Mouse (Mus musculus) stomach, postnatal 0 days (tissue): ENCODE data around the gene Topbp1. TPM values are rescaled to one million over a fixed set of nuclear protein-coding genes. Genes with fewer than 3 reads are reported as not detected.

ENCODE experiments used
- ATAC-seq: fragments of 200-750 bp; cut with Nextera tagmentation; 2 replicates; pipeline ENCODE4 v1.8.0; 2017; ENCODE audit not compliant: low FRiP score, low TSS enrichment
- DNase-seq: peaks from one replicate; pipeline ENCODE4 v3.0.0-alpha.2; 2016; ENCODE audit warnings: low spot score
- H3K27ac ChIP-seq: fragments of 300-500 bp; sonication (generic); replicated peaks from 2 replicates; pipeline ENCODE4 v1.5.1; 2014; ENCODE audit warnings: mild to moderate bottlenecking, control low read depth
- H3K27me3 ChIP-seq: fragments of 300-500 bp; sonication (generic); 2 replicates; pipeline ENCODE4 v1.6.1; 2014; ENCODE audit warnings: low read length; ENCODE audit not compliant: control insufficient read depth, insufficient read depth
- H3K36me3 ChIP-seq: fragments of 300-500 bp; sonication (generic); 2 replicates; pipeline ENCODE4 v1.6.1; 2014; ENCODE audit warnings: low read length, mixed read lengths; ENCODE audit not compliant: control insufficient read depth, insufficient read depth
- H3K4me1 ChIP-seq: fragments of 300-500 bp; sonication (generic); replicated peaks from 2 replicates; pipeline ENCODE4 v1.6.1; 2014; ENCODE audit warnings: antibody characterized with exemption; ENCODE audit not compliant: control insufficient read depth, insufficient read depth
- H3K4me2 ChIP-seq: fragments of 300-500 bp; sonication (generic); replicated peaks from 2 replicates; pipeline ENCODE4 v1.6.1; 2014; ENCODE audit warnings: low read depth, mild to moderate bottlenecking, control low read depth, moderate library complexity
- H3K4me3 ChIP-seq: fragments of 300-500 bp; sonication (generic); 2 replicates; pipeline ENCODE4 v1.5.1; 2014; ENCODE audit warnings: low read depth, low read length, control low read depth
- H3K9ac ChIP-seq: fragments of 300-500 bp; sonication (generic); 2 replicates; pipeline ENCODE4 v1.6.1; 2014; ENCODE audit warnings: mild to moderate bottlenecking, low read length, control low read depth, mixed read lengths
- H3K9me3 ChIP-seq: fragments of 300-500 bp; sonication (generic); 2 replicates; pipeline ENCODE4 v1.6.1; 2016; ENCODE audit warnings: low read length; ENCODE audit not compliant: control insufficient read depth
- CTCF ChIP-seq: IDR thresholded peaks from 2 replicates; pipeline ENCODE4 v1.5.1; 2016; ENCODE audit warnings: antibody characterized with exemption, low read depth, mild to moderate bottlenecking, moderate library complexity
- EP300 ChIP-seq: optimal IDR thresholded peaks from 2 replicates; pipeline ENCODE3; 2016; ENCODE audit warnings: antibody characterized with exemption
- WGBS: fragments of 180-500 bp; shearing (Covaris S2); extraction: QIAGEN DNeasy Blood & Tissue Kit; methylation state at CpG from one replicate; pipeline ENCODE4 v1.1.7; 2014; 5-methylcytosine and 5-hydroxymethylcytosine counted together
- polyA plus RNA-seq: library from polyadenylated mRNA; unstranded; fragments of >200 nt; fragmentation: Nextera tagmentation; extraction: Ambion mirVana; gene quantifications from 2 replicates; pipeline ENCODE4 v1.2.1, GENCODE M21; 2015

The Topbp1 gene
- polyA plus RNA-seq, 1 experiment from 2014 or later = 17.2 TPM

- 48% methylated on average over 4 of the region's 4 CpGs for WGBS
- DNase-seq = no peak
- no peak overlapping the region for H3K4me2 ChIP-seq
- H3K9ac ChIP-seq = no peak overlapping the region
- H3K9me3 ChIP-seq = no peaks in the 10 kb centered on the region
- no peak overlapping the region for H3K27ac ChIP-seq
- no peak overlapping the region for H3K4me3 ChIP-seq
- no peaks in the 10 kb centered on the region for H3K27me3 ChIP-seq
- H3K36me3 ChIP-seq = no peaks in the 10 kb centered on the region
- TF ChIP-seq CTCF = no peak
- TF ChIP-seq EP300 = no peak
- H3K4me1 ChIP-seq = no peaks in the 10 kb centered on the region
- no peak for ATAC-seq
These were observed 18.6 kb upstream of the Topbp1 start for GRCm38 (mm10) chr9:103286396-103286795.

GRCm38 (mm10) chr9:103286901-103287422 is 18.1 kb upstream of the Topbp1 start:
- no peak overlapping the region for H3K4me2 ChIP-seq
- H3K9ac ChIP-seq = no peak overlapping the region
- no peak overlapping the region for H3K27ac ChIP-seq
- no peaks in the 10 kb centered on the region for H3K27me3 ChIP-seq
- no peaks in the 10 kb centered on the region for H3K36me3 ChIP-seq
- ATAC-seq (no peak), DNase-seq (no peak)
- 55% methylated on average over 13 of the region's 13 CpGs for WGBS
- no peaks in the 10 kb centered on the region for H3K9me3 ChIP-seq
- H3K4me3 ChIP-seq = no peak overlapping the region
- H3K4me1 ChIP-seq = no peaks in the 10 kb centered on the region
- TF ChIP-seq EP300 (no peak), CTCF (no peak)

GRCm38 (mm10) chr9:103287840-103288488 is 17.1 kb upstream of the Topbp1 start:
- ATAC-seq (0 out of 2 replicates have a peak, but pooled peaks have one; percentile 38), DNase-seq (no peak)
- Histone ChIP-seq H3K4me3 (no peak overlapping the region), H3K4me2 (no peak overlapping the region), H3K4me1 (no peaks in the 10 kb centered on the region), H3K27me3 (no peaks in the 10 kb centered on the region), H3K9ac (no peak overlapping the region), H3K9me3 (no peaks in the 10 kb centered on the region), H3K27ac (no peak overlapping the region), H3K36me3 (no peaks in the 10 kb centered on the region)
- 73% methylated on average over 19 of the region's 19 CpGs for WGBS
- TF ChIP-seq CTCF (no peak), EP300 (no peak)

GRCm38 (mm10) chr9:103288489-103289180 is 16.4 kb upstream of the Topbp1 start:
- no peak overlapping the region for H3K4me2 ChIP-seq
- no peak overlapping the region for H3K27ac ChIP-seq
- DNase-seq = no peak
- H3K27me3 ChIP-seq = no peaks in the 10 kb centered on the region
- H3K36me3 ChIP-seq = no peaks in the 10 kb centered on the region
- TF ChIP-seq CTCF = no peak
- no peak for TF ChIP-seq EP300
- WGBS = 86% methylated on average over 13 of the region's 13 CpGs
- no peak overlapping the region for H3K9ac ChIP-seq
- no peak for ATAC-seq
- no peaks in the 10 kb centered on the region for H3K4me1 ChIP-seq
- no peaks in the 10 kb centered on the region for H3K9me3 ChIP-seq
- H3K4me3 ChIP-seq = no peak overlapping the region

GRCm38 (mm10) chr9:103294507-103294906 is 10.5 kb upstream of the Topbp1 start:
- H3K9me3 ChIP-seq = no peaks in the 10 kb centered on the region
- no peaks in the 10 kb centered on the region for H3K27me3 ChIP-seq
- no peaks in the 10 kb centered on the region for H3K4me1 ChIP-seq
- no peak overlapping the region for H3K4me2 ChIP-seq
- 69% methylated on average over 2 of the region's 2 CpGs for WGBS
- H3K4me3 ChIP-seq = no peak overlapping the region
- no peak for TF ChIP-seq CTCF
- no peak for TF ChIP-seq EP300
- no peak for ATAC-seq
- no peak for DNase-seq
- H3K9ac ChIP-seq = no peak overlapping the region
- no peak overlapping the region for H3K27ac ChIP-seq
- H3K36me3 ChIP-seq = no peaks in the 10 kb centered on the region

GRCm38 (mm10) chr9:103301086-103301485 is 3.9 kb upstream of the Topbp1 start:
- H3K4me2 ChIP-seq = no peak overlapping the region
- DNase-seq (no peak), ATAC-seq (no peak)
- H3K4me3 ChIP-seq = no peak overlapping the region
- H3K9me3 ChIP-seq = no peaks in the 10 kb centered on the region
- H3K27me3 ChIP-seq = no peaks in the 10 kb centered on the region
- no peaks in the 10 kb centered on the region for H3K4me1 ChIP-seq
- H3K9ac ChIP-seq = no peak overlapping the region
- H3K36me3 ChIP-seq = no peaks in the 10 kb centered on the region
- H3K27ac ChIP-seq = no peak overlapping the region
- no peak for TF ChIP-seq CTCF
- no peak for TF ChIP-seq EP300
- WGBS = 87% methylated on average over 8 of the region's 8 CpGs
